Mouse (Mus musculus): ENCODE results near the gene Lrg1.

GRCm38 (mm10) chr17:56119431-56119830, 2.4 kb downstream of the Lrg1 start:
- no peak for TF ChIP-seq CTCF (conservative IDR thresholded peaks at IDR 0.05; ENCODE audit: low read length)
- no peak for TF ChIP-seq POU5F1 (IDR thresholded peaks at IDR 0.05; ENCODE audit: borderline replicate concordance, low read length)
- no peak for TF ChIP-seq NANOG (IDR thresholded peaks at IDR 0.05; ENCODE audit: borderline replicate concordance, low read length)
